Comparison of ENCODE assay signal across 8 mouse cellular contexts in genomic region chr1:124450128-124450527, GRCm38 (mm10).
DNase-seq lines count a peak whose midpoint lies in the region; ATAC-seq and TF ChIP-seq lines count a peak whose summit lies in the region.

No protein-coding gene starts in this region.

- H3K4me3 ChIP-seq in liver, embryonic 14.5 days (ENCODE audit: insufficient read depth in 1 of 2, low read depth in 2 of 2, low read length in 2 of 2): no peak overlapping the region
- H3K4me3 ChIP-seq in liver, embryonic 12.5 days: no peak overlapping the region
- no peak overlapping the region for H3K4me3 ChIP-seq in ES-E14 (ENCODE audit: insufficient read depth in 1 of 2, low read depth in 1 of 2, low read length in 2 of 2, poor library complexity in 1 of 2, severe bottlenecking in 1 of 2)
- no peak overlapping the region for H3K4me3 ChIP-seq in hindbrain, embryonic 10.5 days

- WGBS in liver, embryonic 14.5 days (ENCODE audit: insufficient replicate concordance): 17% methylated on average over 1 of the region's 1 CpGs
- 24% methylated on average over 1 of the region's 1 CpGs for WGBS in liver, embryonic 12.5 days (ENCODE audit: insufficient replicate concordance)
- whole genome bisulfite sequencing in hindbrain, embryonic 10.5 days: 24% methylated on average over 1 of the region's 1 CpGs

- H3K4me2 ChIP-seq in liver, embryonic 14.5 days (ENCODE audit: low read depth): no peak overlapping the region
- no peak overlapping the region for H3K4me2 ChIP-seq in liver, embryonic 12.5 days

- no peaks in the 10 kb centered on the region for H3K4me1 ChIP-seq in liver, embryonic 14.5 days (replicated peaks; ENCODE audit: control insufficient read depth in 2 of 2, insufficient read depth in 2 of 2, low read length in 1 of 2)
- no peaks in the 10 kb centered on the region for H3K4me1 ChIP-seq in liver, embryonic 12.5 days
- H3K4me1 ChIP-seq in ES-E14 (ENCODE audit: control insufficient read depth in 2 of 2, insufficient read depth in 2 of 2, low read length in 2 of 2, poor library complexity in 1 of 2): no peaks in the 10 kb centered on the region
- no peaks in the 10 kb centered on the region for H3K4me1 ChIP-seq in hindbrain, embryonic 10.5 days (replicated peaks)

- no peak overlapping the region for H3K27ac ChIP-seq in liver, embryonic 14.5 days
- H3K27ac ChIP-seq in liver, embryonic 12.5 days: no peak overlapping the region
- H3K27ac ChIP-seq in ES-E14 (ENCODE audit: insufficient read depth, low read depth, low read length, poor library complexity, severe bottlenecking): no peak overlapping the region
- H3K27ac ChIP-seq in hindbrain, embryonic 10.5 days: no peak overlapping the region

- ATAC-seq in cerebellum, adult (ENCODE audit: insufficient number of reproducible peaks, low FRiP score, low TSS enrichment): no peak
- ATAC-seq in liver, embryonic 14.5 days (ENCODE audit: insufficient read depth): no peak
- no peak for ATAC-seq in liver, embryonic 12.5 days
- ATAC-seq in inflammation-experienced regulatory T-cells, adult 6 months: no peak

- H3K9me3 ChIP-seq in liver, embryonic 14.5 days (ENCODE audit: control insufficient read depth, low read length): no peaks in the 10 kb centered on the region
- no peaks in the 10 kb centered on the region for H3K9me3 ChIP-seq in liver, embryonic 12.5 days (replicated peaks)
- no peaks in the 10 kb centered on the region for H3K9me3 ChIP-seq in ES-E14 (ENCODE audit: control insufficient read depth, insufficient read depth, low read depth, low read length)
- no peaks in the 10 kb centered on the region for H3K9me3 ChIP-seq in hindbrain, embryonic 10.5 days

- TF ChIP-seq EP300 in liver, embryonic 14.5 days (IDR thresholded peaks at IDR 0.05; ENCODE audit: low read depth): no peak

- peak; percentile 13; the same call in 1 of the 2 replicates for TF ChIP-seq CTCF in liver, embryonic 14.5 days (IDR thresholded peaks at IDR 0.05; ENCODE audit: low read depth)

- in situ Hi-C loops in ES-E14 (cut with MboI; ENCODE audit: low sequenced_read_pairs in 2 of 2, unreplicated experiment in 2 of 2): no loop called here

- no peaks in the 10 kb centered on the region for H3K27me3 ChIP-seq in liver, embryonic 14.5 days (ENCODE audit: control insufficient read depth, insufficient read depth, low read length)
- no peaks in the 10 kb centered on the region for H3K27me3 ChIP-seq in liver, embryonic 12.5 days (replicated peaks)
- no peaks in the 10 kb centered on the region for H3K27me3 ChIP-seq in hindbrain, embryonic 10.5 days (ENCODE audit: insufficient read depth, poor library complexity, severe bottlenecking)

- no peaks in the 10 kb centered on the region for H3K36me3 ChIP-seq in liver, embryonic 14.5 days (replicated peaks; ENCODE audit: control insufficient read depth, insufficient read depth, low read depth)
- H3K36me3 ChIP-seq in liver, embryonic 12.5 days: no peaks in the 10 kb centered on the region
- H3K36me3 ChIP-seq in ES-E14 (ENCODE audit: control insufficient read depth, insufficient read depth, low read length, poor library complexity, severe bottlenecking): no peaks in the 10 kb centered on the region
- H3K36me3 ChIP-seq in hindbrain, embryonic 10.5 days: no peaks in the 10 kb centered on the region

- peak; percentile 39 to 62 for DNase-seq in cerebellum, postnatal 14 days
- no peak for DNase-seq in liver, embryonic 14.5 days (ENCODE audit: low read depth in 3 of 3, low spot score in 3 of 3)
- peak; percentile 40 for DNase-seq in ES-E14 (ENCODE audit: low read depth, low spot score)
- peak; percentile 1 for DNase-seq in induced T-regulatory cell, adult 2 months (ENCODE audit: low read depth)
- no peak for DNase-seq in hindbrain, embryonic 10.5 days (ENCODE audit: low spot score)

- H3K9ac ChIP-seq in liver, embryonic 14.5 days (replicated peaks): no peak overlapping the region
- no peak overlapping the region for H3K9ac ChIP-seq in liver, embryonic 12.5 days
- H3K9ac ChIP-seq in ES-E14 (ENCODE audit: insufficient read depth, low read depth, low read length, poor library complexity, severe bottlenecking): no peak overlapping the region

TF ChIP-seq in ES-E14, 5 proteins besides CTCF, POLR2A, EP300 and RAD21:
- no peak for TF ChIP-seq ZC3H11A (IDR thresholded peaks at IDR 0.05; ENCODE audit: borderline replicate concordance, low read depth, low read length)
- TF ChIP-seq MAFK (IDR thresholded peaks at IDR 0.05; ENCODE audit: insufficient read depth, low read depth, low read length): no peak
- no peak for TF ChIP-seq CHD2 (IDR thresholded peaks at IDR 0.05; ENCODE audit: low read depth, low read length)
- no peak for TF ChIP-seq HCFC1 (IDR thresholded peaks at IDR 0.05; ENCODE audit: borderline replicate concordance, insufficient read depth, low read length)
- no peak for TF ChIP-seq ZNF384 (IDR thresholded peaks at IDR 0.05; ENCODE audit: low read depth, low read length)

Comparison
In these comparisons a context has a peak if more than half of its experiments do, and no peak if none do; other contexts are left out.
1. DNase-seq: peak in cerebellum, postnatal 14 days (2 of 2), ES-E14 (single experiment) and induced T-regulatory cell, adult 2 months (single experiment); none in liver, embryonic 14.5 days (0 of 3) and hindbrain, embryonic 10.5 days (single experiment).